38 mouse cellular contexts compared by ENCODE assay signal in genomic region chr9:38815458-38815986, GRCm38 (mm10). TPM values are rescaled to one million over a fixed set of nuclear protein-coding genes. Genes with fewer than 3 reads are reported as not detected.
"Had no signal": no experiment of that assay in that cellular context is flagged by ENCODE, and none has a peak within 500 bp of the region (broad histone marks: within the 10 kb centered on the region; RNA-seq: fewer than 3 reads in every experiment).

No protein-coding gene starts in this region.

- H3K27me3 ChIP-seq: heart, embryonic 13.5 days; heart, embryonic 15.5 days; hindbrain, embryonic 12.5 days; intestine, embryonic 15.5 days; limb, embryonic 12.5 days; liver, embryonic 13.5 days had no signal

- H3K27ac ChIP-seq: heart, embryonic 13.5 days; heart, embryonic 15.5 days; hindbrain, embryonic 10.5 days; hindbrain, embryonic 12.5 days; hindbrain, embryonic 14.5 days; intestine, embryonic 15.5 days; layer of hippocampus, adult 2 months; left cerebral cortex, adult 2 months; limb, embryonic 10.5 days; limb, embryonic 12.5 days; liver, embryonic 13.5 days had no signal

- DNase-seq: gastrocnemius, postnatal 10 days; gastrocnemius, postnatal 25 days; heart, postnatal 14 days; heart, postnatal 36 days; kidney, adult 18-20 months; kidney, adult 8-10 months; kidney, postnatal 10 days; kidney, postnatal 25 days; kidney, postnatal 4 days; liver; liver, embryonic 13.5 days had no signal

- H3K36me3 ChIP-seq: heart, embryonic 13.5 days; heart, embryonic 15.5 days; hindbrain, embryonic 10.5 days; hindbrain, embryonic 12.5 days; intestine, embryonic 15.5 days; limb, embryonic 10.5 days; limb, embryonic 12.5 days; liver, embryonic 13.5 days had no signal

- H3K4me3 ChIP-seq: heart, embryonic 13.5 days; heart, embryonic 15.5 days; hindbrain, embryonic 10.5 days; hindbrain, embryonic 12.5 days; intestine, embryonic 15.5 days; layer of hippocampus, adult 2 months; left cerebral cortex, adult 2 months; limb, embryonic 10.5 days; limb, embryonic 12.5 days; liver, embryonic 13.5 days had no signal

- H3K4me1 ChIP-seq: heart, embryonic 13.5 days; heart, embryonic 15.5 days; hindbrain, embryonic 10.5 days; hindbrain, embryonic 12.5 days; intestine, embryonic 15.5 days; limb, embryonic 10.5 days; limb, embryonic 12.5 days; liver, embryonic 13.5 days had no signal

- H3K9me3 ChIP-seq: heart, embryonic 13.5 days; heart, embryonic 15.5 days; hindbrain, embryonic 10.5 days; hindbrain, embryonic 12.5 days; intestine, embryonic 15.5 days; limb, embryonic 10.5 days; limb, embryonic 12.5 days; liver, embryonic 13.5 days had no signal

- ATAC-seq: hindbrain, embryonic 16.5 days; inflammation-experienced regulatory T-cells, adult 6 months; intestine, embryonic 15.5 days; intestine, postnatal 0 days had no signal

- H3K9ac ChIP-seq: heart, embryonic 13.5 days; heart, embryonic 15.5 days; hindbrain, embryonic 12.5 days; hindbrain, embryonic 14.5 days; intestine, embryonic 15.5 days; limb, embryonic 12.5 days; liver, embryonic 13.5 days had no signal

- H3K4me2 ChIP-seq: heart, embryonic 11.5 days; heart, embryonic 13.5 days; heart, embryonic 15.5 days; hindbrain, embryonic 12.5 days; hindbrain, embryonic 14.5 days; intestine, embryonic 15.5 days; limb, embryonic 12.5 days; liver, embryonic 11.5 days; liver, embryonic 13.5 days had no signal

RNA-seq across cellular contexts. Expression of gene Olfr922, which starts 1.1 kb away (rescaled TPM):
- total RNA-seq: gastrocnemius, adult 18-20 months; gastrocnemius, postnatal 10 days; gastrocnemius, postnatal 25 days; gastrocnemius, postnatal 4 days; granulocyte monocyte progenitor cell, adult 5-6 weeks; heart, adult 8-10 months; heart, postnatal 14 days; heart, postnatal 36 days; layer of hippocampus, adult 2 months; layer of hippocampus, postnatal 10 days; layer of hippocampus, postnatal 25 days; left cerebral cortex, adult 2 months; left cerebral cortex, postnatal 14 days; left cerebral cortex, postnatal 36 days had no signal
- polyA plus RNA-seq: heart, embryonic 11.5 days; heart, embryonic 13.5 days; heart, embryonic 15.5 days; heart, postnatal 0 days; hindbrain, embryonic 10.5 days; hindbrain, embryonic 12.5 days; hindbrain, embryonic 14.5 days; hindbrain, embryonic 16.5 days; inflammation-experienced regulatory T-cells, adult 6 months; intestine, embryonic 15.5 days; intestine, postnatal 0 days; kidney, embryonic 14.5 days; kidney, embryonic 16.5 days; limb, embryonic 10.5 days; limb, embryonic 12.5 days; limb, embryonic 14.5 days; liver, embryonic 11.5 days; liver, embryonic 13.5 days had no signal

RNA-seq across cellular contexts. Expression of gene Olfr923, which starts 10.8 kb away (rescaled TPM):
- total RNA-seq: gastrocnemius, adult 18-20 months; gastrocnemius, postnatal 10 days; gastrocnemius, postnatal 25 days; gastrocnemius, postnatal 4 days; granulocyte monocyte progenitor cell, adult 5-6 weeks; heart, adult 8-10 months; heart, postnatal 14 days; heart, postnatal 36 days; layer of hippocampus, adult 2 months; layer of hippocampus, postnatal 10 days; layer of hippocampus, postnatal 25 days; left cerebral cortex, adult 2 months; left cerebral cortex, postnatal 14 days; left cerebral cortex, postnatal 36 days had no signal
- polyA plus RNA-seq: heart, embryonic 11.5 days; heart, embryonic 13.5 days; heart, embryonic 15.5 days; heart, postnatal 0 days; hindbrain, embryonic 10.5 days; hindbrain, embryonic 12.5 days; hindbrain, embryonic 14.5 days; hindbrain, embryonic 16.5 days; intestine, embryonic 15.5 days; intestine, postnatal 0 days; kidney, embryonic 14.5 days; kidney, embryonic 16.5 days; limb, embryonic 10.5 days; limb, embryonic 12.5 days; limb, embryonic 14.5 days; liver, embryonic 11.5 days; liver, embryonic 13.5 days had no signal

RNA-seq across cellular contexts. Expression of gene Olfr924, which starts 28.7 kb away (rescaled TPM):
- total RNA-seq: gastrocnemius, adult 18-20 months; gastrocnemius, postnatal 10 days; gastrocnemius, postnatal 25 days; gastrocnemius, postnatal 4 days; granulocyte monocyte progenitor cell, adult 5-6 weeks; heart, adult 8-10 months; heart, postnatal 14 days; heart, postnatal 36 days; layer of hippocampus, adult 2 months; layer of hippocampus, postnatal 10 days; layer of hippocampus, postnatal 25 days; left cerebral cortex, adult 2 months; left cerebral cortex, postnatal 14 days; left cerebral cortex, postnatal 36 days had no signal
- polyA plus RNA-seq: heart, embryonic 11.5 days; heart, embryonic 13.5 days; heart, embryonic 15.5 days; heart, postnatal 0 days; hindbrain, embryonic 10.5 days; hindbrain, embryonic 12.5 days; hindbrain, embryonic 14.5 days; hindbrain, embryonic 16.5 days; inflammation-experienced regulatory T-cells, adult 6 months; intestine, embryonic 15.5 days; intestine, postnatal 0 days; kidney, embryonic 14.5 days; kidney, embryonic 16.5 days; limb, embryonic 10.5 days; limb, embryonic 12.5 days; limb, embryonic 14.5 days; liver, embryonic 11.5 days; liver, embryonic 13.5 days had no signal

RNA-seq across cellular contexts. Expression of gene Olfr26, which starts 39.3 kb away (rescaled TPM):
- total RNA-seq: gastrocnemius, adult 18-20 months; gastrocnemius, postnatal 10 days; gastrocnemius, postnatal 25 days; gastrocnemius, postnatal 4 days; granulocyte monocyte progenitor cell, adult 5-6 weeks; heart, adult 8-10 months; heart, postnatal 14 days; heart, postnatal 36 days; layer of hippocampus, adult 2 months; layer of hippocampus, postnatal 10 days; layer of hippocampus, postnatal 25 days; left cerebral cortex, adult 2 months; left cerebral cortex, postnatal 14 days; left cerebral cortex, postnatal 36 days had no signal
- polyA plus RNA-seq: heart, embryonic 11.5 days; heart, embryonic 13.5 days; heart, embryonic 15.5 days; heart, postnatal 0 days; hindbrain, embryonic 10.5 days; hindbrain, embryonic 12.5 days; hindbrain, embryonic 14.5 days; hindbrain, embryonic 16.5 days; inflammation-experienced regulatory T-cells, adult 6 months; intestine, embryonic 15.5 days; intestine, postnatal 0 days; kidney, embryonic 14.5 days; kidney, embryonic 16.5 days; limb, embryonic 10.5 days; limb, embryonic 12.5 days; limb, embryonic 14.5 days; liver, embryonic 11.5 days; liver, embryonic 13.5 days had no signal

RNA-seq across cellular contexts. Expression of gene Olfr921, which starts 42.7 kb away (rescaled TPM):
- total RNA-seq: gastrocnemius, adult 18-20 months; gastrocnemius, postnatal 10 days; gastrocnemius, postnatal 25 days; gastrocnemius, postnatal 4 days; granulocyte monocyte progenitor cell, adult 5-6 weeks; heart, adult 8-10 months; heart, postnatal 14 days; heart, postnatal 36 days; layer of hippocampus, adult 2 months; layer of hippocampus, postnatal 10 days; layer of hippocampus, postnatal 25 days; left cerebral cortex, adult 2 months; left cerebral cortex, postnatal 14 days; left cerebral cortex, postnatal 36 days had no signal
- polyA plus RNA-seq: heart, embryonic 11.5 days; heart, embryonic 13.5 days; heart, embryonic 15.5 days; heart, postnatal 0 days; hindbrain, embryonic 10.5 days; hindbrain, embryonic 12.5 days; hindbrain, embryonic 14.5 days; hindbrain, embryonic 16.5 days; inflammation-experienced regulatory T-cells, adult 6 months; intestine, embryonic 15.5 days; intestine, postnatal 0 days; kidney, embryonic 14.5 days; kidney, embryonic 16.5 days; limb, embryonic 10.5 days; limb, embryonic 12.5 days; limb, embryonic 14.5 days; liver, embryonic 11.5 days; liver, embryonic 13.5 days had no signal
